9 mouse cellular contexts compared by ENCODE assay signal in genomic region chr3:41198216-41198976, GRCm38 (mm10).
DNase-seq lines count a peak whose midpoint lies in the region; ATAC-seq lines count a peak whose summit lies in the region.
"Had no signal": no experiment of that assay in that cellular context is flagged by ENCODE, and none has a peak within 500 bp of the region (broad histone marks: within the 10 kb centered on the region; RNA-seq: fewer than 3 reads in every experiment).

No protein-coding gene starts in this region.

- intact Hi-C loops in left cerebral cortex, postnatal 25 days (cut with DNase I) = no loop called here

- DNase-seq in frontal cortex, postnatal 10 days (ENCODE audit: low spot score in 2 of 2) = no peak
- DNase-seq in brain, adult 2 months (ENCODE audit: low read depth, low spot score) = peak; percentile 96
- peak; percentile 24 for DNase-seq in gonadal fat pad, adult 2 months (ENCODE audit: low read depth)
- DNase-seq in left cerebral cortex, postnatal 25 days (ENCODE audit: low spot score in 2 of 2) = peak; percentile 51 to 75
- no peak for DNase-seq in urinary bladder, postnatal 25 days (ENCODE audit: low spot score)
- DNase-seq in thymus, postnatal 10 days (ENCODE audit: low spot score in 2 of 2) = no peak
- no peak for DNase-seq in yolk sac, embryonic 10.5 days (ENCODE audit: low spot score)

- ATAC-seq in frontal cortex, adult (ENCODE audit: low TSS enrichment) = peak; percentile 85
- ATAC-seq: inflammation-experienced regulatory T-cells, adult 6 months had no signal

Comparison
In these comparisons a context has a peak if more than half of its experiments do, and no peak if none do; other contexts are left out.
1. DNase-seq: peak in brain, adult 2 months (single experiment), gonadal fat pad, adult 2 months (single experiment) and left cerebral cortex, postnatal 25 days (2 of 2); none in frontal cortex, postnatal 10 days (0 of 2), urinary bladder, postnatal 25 days (single experiment), thymus, postnatal 10 days (0 of 2) and yolk sac, embryonic 10.5 days (single experiment).